Mouse (Mus musculus) CH12.LX (cell line): Measurements from ENCODE around the gene Wdfy1.

ENCODE experiments used
- CTCF ChIP-seq, 2 experiments: IDR thresholded peaks in 1 of 2; conservative IDR thresholded peaks in 1 of 2; 2 replicates each; pipeline ENCODE4 v1.5.1; 2011 to 2012; ENCODE audit warnings: low read depth in 2 of 2, low read length in 2 of 2, improper control_type of control experiment in 1 of 2, inconsistent platforms in 1 of 2, mild to moderate bottlenecking in 1 of 2, moderate library complexity in 1 of 2
- EP300 ChIP-seq: IDR thresholded peaks from 2 replicates; pipeline ENCODE4 v1.6.1; 2011; ENCODE audit warnings: low read length, improper control_type of control experiment
- MAZ ChIP-seq: IDR thresholded peaks from 2 replicates; pipeline ENCODE4 v1.6.1; 2012; ENCODE audit warnings: low read depth, mild to moderate bottlenecking, inconsistent platforms, low read length, improper control_type of control experiment, moderate library complexity
- POLR2A ChIP-seq: IDR thresholded peaks from 2 replicates; pipeline ENCODE4 v1.6.1; 2011; ENCODE audit warnings: low read depth, mild to moderate bottlenecking, improper control_type of control experiment, low read length
- POLR2AphosphoS2 ChIP-seq: IDR thresholded peaks from 2 replicates; pipeline ENCODE4 v1.6.1; 2011; ENCODE audit warnings: low read depth, low read length, improper control_type of control experiment
- SMC3 ChIP-seq: IDR thresholded peaks from 2 replicates; pipeline ENCODE4 v1.6.1; 2011; ENCODE audit warnings: low read depth, low read length, improper control_type of control experiment
- ZKSCAN1 ChIP-seq: IDR thresholded peaks from 2 replicates; pipeline ENCODE4 v1.6.1; 2012; ENCODE audit warnings: low read depth, inconsistent platforms, low read length, improper control_type of control experiment, borderline replicate concordance

- TF ChIP-seq MAZ (no peak), EP300 (no peak), POLR2A (no peak), ZKSCAN1 (no peak), SMC3 (no peak), POLR2AphosphoS2 (no peak), CTCF (conservative IDR thresholded peaks at IDR 0.05 in 1 of 2, IDR thresholded peaks at IDR 0.05 in 1 of 2; ENCODE audit: low read depth in 2 of 2, low read length in 2 of 2) (no peak)
Measured at GRCm38 (mm10) chr1:79743385-79743784, 32.6 kb downstream of the Wdfy1 start.
